Mouse (Mus musculus) left cerebral cortex, postnatal 36 days (tissue): ENCODE data around the gene Masp2. TPM values are rescaled to one million over a fixed set of nuclear protein-coding genes. Genes with fewer than 3 reads are reported as not detected.

ENCODE experiments used
- DNase-seq, 2 experiments: peaks; one replicate each; pipeline ENCODE4 v3.0.0; 2021 to 2022; ENCODE audit warnings: low spot score in 2 of 2, mixed read lengths in 1 of 2
- intact Hi-C: fragments of 180-260 bp; cut with DNase I; formaldehyde crosslinking; loops from one replicate; pipeline ENCODE4 v1.15.1; 2025
- total RNA-seq, 2 experiments: library from RNA; stranded (reverse); gene quantifications; 2 replicates each; pipeline ENCODE4 v1.2.3; 2021

Gene Masp2
- total RNA-seq, 2 experiments from 2014 or later, result 1.5 to 5.5 TPM

DNA sequence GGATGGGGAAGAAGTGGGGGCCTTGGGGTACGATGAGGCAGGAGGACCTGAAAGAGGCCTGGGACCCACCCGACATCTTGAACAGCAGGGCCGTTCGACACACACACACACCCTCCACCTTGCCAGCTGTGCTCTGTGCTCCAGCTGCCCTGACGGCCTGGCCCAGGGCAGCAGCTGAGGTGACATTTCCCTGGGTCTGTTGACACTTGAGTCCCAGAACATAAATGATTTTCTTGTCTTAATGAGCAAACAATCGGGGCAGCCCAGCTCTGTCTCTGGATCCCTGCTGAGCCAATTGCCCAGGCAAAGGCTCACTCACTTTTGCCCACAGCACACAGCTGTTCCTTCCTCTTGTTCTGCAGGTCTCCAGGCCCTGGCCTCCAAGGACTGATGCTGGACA is 61.7 kb downstream of the Masp2 start:
- DNase-seq, result no peak
- intact Hi-C loops, result no loop called here

Other genes with a start within 250 kb of the Masp2 start
- gene Ubiad1, start 157.8 kb upstream of the Masp2 start, total RNA-seq, result 1 to 10 TPM; 8.3 to 8.6 TPM
- gene Mtor, start 153.9 kb upstream of the Masp2 start, total RNA-seq, result 100 to 1,000 TPM in 1 of 2 experiments, 10 to 100 TPM in 1; 91.8 to 100 TPM
- under 1 TPM; 0.57 to 0.59 TPM for gene Angptl7, start 102.1 kb upstream of the Masp2 start, total RNA-seq
- 10 to 100 TPM; 43.0 to 53.4 TPM for gene Exosc10, start 44.1 kb upstream of the Masp2 start, total RNA-seq
- gene Srm, start 11.1 kb upstream of the Masp2 start, total RNA-seq, result 10 to 100 TPM; 73.4 to 79.1 TPM
- gene Tardbp, start 24.5 kb downstream of the Masp2 start, total RNA-seq, result 100 to 1,000 TPM; 151 to 208 TPM
- gene Gm572, start 40.8 kb downstream of the Masp2 start, total RNA-seq, result not detected
- 1 to 10 TPM; 1.1 to 1.8 TPM for gene Casz1, start 201.9 kb downstream of the Masp2 start, total RNA-seq